Mouse (Mus musculus): ENCODE measurements around the gene Tbc1d24. TPM values are rescaled to one million over a fixed set of nuclear protein-coding genes. Genes with fewer than 3 reads are reported as not detected.

Gene Tbc1d24
- polyA plus RNA-seq, 1 experiment from 2014 or later = 7.0 TPM

DNA sequence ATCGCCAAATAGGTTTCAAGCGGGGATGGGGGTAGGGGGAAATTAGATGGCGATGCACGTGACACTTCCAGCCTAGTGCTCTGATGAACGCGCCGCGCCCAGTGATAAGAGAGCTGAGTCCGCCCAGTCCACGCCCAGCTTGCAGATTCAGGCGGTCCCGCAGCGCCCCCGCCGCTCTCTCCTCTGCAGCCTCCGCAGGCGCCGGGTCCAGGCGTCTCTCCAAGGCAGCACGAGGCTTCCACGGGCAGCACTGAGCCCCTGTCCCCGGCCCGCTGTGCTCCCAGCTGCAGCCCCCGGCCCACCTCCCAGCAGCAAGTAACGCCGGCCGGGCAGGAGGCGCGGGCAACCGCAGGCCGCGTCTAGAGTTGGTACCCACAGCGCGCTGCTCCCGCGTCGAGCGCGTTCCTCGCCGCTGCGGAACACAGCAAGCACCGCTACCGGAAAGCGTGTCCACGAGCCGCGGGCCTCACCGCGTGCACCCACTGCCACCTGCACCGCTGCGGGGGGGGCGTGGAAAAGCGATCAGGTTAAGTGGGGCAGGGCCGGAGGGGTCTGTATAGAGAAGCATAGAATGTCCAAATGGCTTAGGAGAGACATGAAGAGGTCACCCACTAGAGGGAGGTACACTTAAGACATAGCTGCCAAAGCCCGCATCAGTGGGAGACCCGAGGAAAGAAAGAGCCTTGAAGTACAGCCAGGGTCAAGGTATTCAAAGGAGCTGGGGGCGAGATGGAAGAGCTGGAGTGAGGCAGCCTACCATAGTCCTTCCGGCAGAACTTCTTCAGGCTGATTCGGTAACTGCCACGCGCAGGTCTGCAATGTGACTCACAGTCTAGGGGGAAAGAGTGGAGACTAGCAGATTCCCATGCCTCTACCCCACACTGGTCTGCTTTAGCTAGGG, 1.3 kb upstream of the Tbc1d24 start:
- peak; percentile 82 for DNase-seq
- TF ChIP-seq CTCF (IDR thresholded peaks at IDR 0.05; ENCODE audit: low read depth) = peak; percentile 21
- H3K4me2 ChIP-seq = peak overlapping the region; percentile 96
- no peaks in the 10 kb centered on the region for H3K9me3 ChIP-seq (ENCODE audit: low read depth, low read length)
- H3K27ac ChIP-seq (ENCODE audit: low read depth) = peak overlapping the region; percentile 38; the same call in 1 of the 2 replicates
- H3K4me3 ChIP-seq (ENCODE audit: low read depth, low read length) = peak overlapping the region; percentile 71
- peaks cover 54% of the 10 kb centered on the region for H3K4me1 ChIP-seq (ENCODE audit: insufficient read depth)
- peak overlapping the region; percentile 69 for H3K9ac ChIP-seq
- H3K27me3 ChIP-seq (ENCODE audit: insufficient read depth, low read length) = peaks cover 20% of the 10 kb centered on the region
- 4% methylated on average over 62 of the region's 62 CpGs for WGBS
- no peaks in the 10 kb centered on the region for H3K36me3 ChIP-seq (ENCODE audit: insufficient read depth)
- ATAC-seq (ENCODE audit: insufficient read depth) = peak; percentile 12; the same call in 1 of the 2 replicates

DNA sequence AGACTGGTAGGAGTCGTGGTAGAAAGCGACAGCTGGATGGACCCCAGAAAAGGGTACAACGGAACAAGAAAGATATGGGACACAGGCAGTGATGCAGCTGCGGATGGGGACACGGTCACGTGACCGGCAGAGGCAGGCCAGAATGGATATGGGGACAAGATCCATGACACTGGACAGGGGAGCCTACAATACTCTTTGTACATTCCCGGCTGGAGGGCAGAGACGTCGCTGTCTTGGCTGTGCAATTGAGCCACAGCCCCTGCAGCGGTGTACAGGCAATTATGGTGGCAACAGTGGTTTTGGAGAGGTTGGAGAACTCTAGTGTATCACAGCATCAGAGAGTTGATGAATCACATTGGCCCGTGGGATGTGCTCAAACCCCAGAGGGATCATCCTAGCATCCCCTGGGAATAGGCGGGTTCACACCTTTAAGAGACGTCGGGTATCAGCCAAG, 573 bp upstream of the Tbc1d24 start:
- H3K27ac ChIP-seq (ENCODE audit: low read depth) = peak overlapping the region; percentile 64
- ATAC-seq (ENCODE audit: insufficient read depth) (peak; percentile 3), DNase-seq (peak; percentile 68)
- no peak for TF ChIP-seq CTCF (IDR thresholded peaks at IDR 0.05; ENCODE audit: low read depth)
- H3K4me1 ChIP-seq (ENCODE audit: insufficient read depth) = peaks cover 48% of the 10 kb centered on the region
- H3K27me3 ChIP-seq (ENCODE audit: insufficient read depth, low read length) = peaks cover 20% of the 10 kb centered on the region
- no peaks in the 10 kb centered on the region for H3K9me3 ChIP-seq (ENCODE audit: low read depth, low read length)
- peak overlapping the region; percentile 45; the same call in 1 of the 2 replicates for H3K9ac ChIP-seq
- peak overlapping the region; percentile 96 for H3K4me2 ChIP-seq
- peak overlapping the region; percentile 71 for H3K4me3 ChIP-seq (ENCODE audit: low read depth, low read length)
- H3K36me3 ChIP-seq (ENCODE audit: insufficient read depth) = no peaks in the 10 kb centered on the region
- WGBS = 4% methylated on average over 15 of the region's 15 CpGs

DNA sequence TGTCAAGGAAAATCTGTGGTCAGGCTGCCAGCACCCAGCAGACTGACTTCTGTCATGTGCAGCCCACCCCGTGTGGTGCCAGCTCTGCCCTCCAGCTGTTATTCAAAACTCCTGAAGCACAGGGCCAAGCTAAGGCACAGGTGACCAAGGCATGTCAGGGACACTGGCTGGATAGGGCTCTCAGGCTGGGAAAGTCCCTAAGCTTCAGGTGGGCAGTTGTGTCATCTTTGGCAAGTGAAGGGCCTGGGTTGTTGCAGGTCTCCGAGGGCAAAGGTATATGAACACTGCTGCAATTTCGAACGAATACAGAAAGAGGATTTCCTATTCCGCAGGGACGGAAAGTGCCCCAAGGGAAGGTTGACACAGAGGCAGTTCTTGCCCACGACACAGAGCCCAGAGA, 516 bp downstream of the Tbc1d24 start:
- Histone ChIP-seq H3K9me3 (ENCODE audit: low read depth, low read length) (no peaks in the 10 kb centered on the region), H3K9ac (peak overlapping the region; percentile 72), H3K4me3 (ENCODE audit: low read depth, low read length) (peak overlapping the region; percentile 71), H3K27ac (ENCODE audit: low read depth) (0 out of 2 replicates have a peak overlapping the region, but pooled peaks have one; percentile 31), H3K36me3 (ENCODE audit: insufficient read depth) (no peaks in the 10 kb centered on the region), H3K27me3 (ENCODE audit: insufficient read depth, low read length) (peaks cover 20% of the 10 kb centered on the region), H3K4me2 (peak overlapping the region; percentile 96), H3K4me1 (ENCODE audit: insufficient read depth) (peaks cover 40% of the 10 kb centered on the region)
- peak; percentile 10 for DNase-seq
- WGBS = 6% methylated on average over 7 of the region's 7 CpGs
- ATAC-seq (ENCODE audit: insufficient read depth) = no peak
- no peak for TF ChIP-seq CTCF (IDR thresholded peaks at IDR 0.05; ENCODE audit: low read depth)

DNA sequence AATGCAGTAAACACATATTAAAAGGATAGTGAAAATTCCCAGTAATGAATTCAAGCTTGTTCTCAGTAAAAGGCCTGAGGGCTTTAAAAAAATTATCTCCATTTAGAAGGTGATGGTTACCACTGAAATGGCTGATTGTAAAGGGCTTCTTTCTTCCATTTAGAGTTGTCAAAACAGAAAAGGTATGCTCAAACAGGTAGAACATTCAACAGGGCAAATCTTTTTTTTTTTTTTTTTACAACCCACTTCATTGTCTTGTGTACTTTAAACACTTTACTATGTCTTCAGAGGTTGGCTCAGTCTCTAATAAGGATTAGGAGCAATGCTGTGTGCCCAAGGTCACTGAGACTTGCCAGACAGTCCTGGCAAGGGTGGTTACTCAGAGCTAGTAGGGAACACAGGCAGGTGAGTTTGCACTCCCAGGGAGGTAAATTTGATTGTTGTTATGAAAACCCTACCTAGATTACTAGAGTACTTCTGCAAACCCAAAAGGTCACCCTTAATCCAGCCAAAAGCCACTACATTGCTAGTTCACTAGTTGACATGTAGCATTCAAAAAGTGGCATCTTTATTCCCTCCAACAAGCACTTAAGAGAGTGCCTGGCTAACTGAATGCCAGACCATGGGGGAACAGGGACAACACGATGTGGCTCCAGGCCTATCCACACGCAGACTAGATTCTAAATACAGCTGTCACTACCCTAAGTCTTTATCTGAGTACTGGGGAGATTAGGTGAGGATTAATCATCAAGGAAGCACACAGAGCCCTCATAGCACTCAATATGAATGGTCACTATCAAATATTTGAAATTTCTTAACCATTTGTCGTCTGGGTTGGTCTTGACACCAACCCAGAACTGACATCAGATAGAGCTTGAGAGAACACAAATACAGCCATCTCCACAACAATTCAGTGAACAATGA, 1.5 kb downstream of the Tbc1d24 start:
- H3K4me3 ChIP-seq (ENCODE audit: low read depth, low read length) = peak overlapping the region; percentile 71
- H3K9ac ChIP-seq = no peak overlapping the region
- H3K4me2 ChIP-seq = peak overlapping the region; percentile 96
- no peaks in the 10 kb centered on the region for H3K36me3 ChIP-seq (ENCODE audit: insufficient read depth)
- peaks cover 35% of the 10 kb centered on the region for H3K4me1 ChIP-seq (ENCODE audit: insufficient read depth)
- peak overlapping the region; percentile 40; the same call in 1 of the 2 replicates for H3K27ac ChIP-seq (ENCODE audit: low read depth)
- TF ChIP-seq CTCF (IDR thresholded peaks at IDR 0.05; ENCODE audit: low read depth) = no peak
- peaks cover 18% of the 10 kb centered on the region for H3K27me3 ChIP-seq (ENCODE audit: insufficient read depth, low read length)
- 56% methylated on average over 3 of the region's 3 CpGs for WGBS
- no peak for DNase-seq
- ATAC-seq (ENCODE audit: insufficient read depth) = no peak
- H3K9me3 ChIP-seq (ENCODE audit: low read depth, low read length) = no peaks in the 10 kb centered on the region

DNA sequence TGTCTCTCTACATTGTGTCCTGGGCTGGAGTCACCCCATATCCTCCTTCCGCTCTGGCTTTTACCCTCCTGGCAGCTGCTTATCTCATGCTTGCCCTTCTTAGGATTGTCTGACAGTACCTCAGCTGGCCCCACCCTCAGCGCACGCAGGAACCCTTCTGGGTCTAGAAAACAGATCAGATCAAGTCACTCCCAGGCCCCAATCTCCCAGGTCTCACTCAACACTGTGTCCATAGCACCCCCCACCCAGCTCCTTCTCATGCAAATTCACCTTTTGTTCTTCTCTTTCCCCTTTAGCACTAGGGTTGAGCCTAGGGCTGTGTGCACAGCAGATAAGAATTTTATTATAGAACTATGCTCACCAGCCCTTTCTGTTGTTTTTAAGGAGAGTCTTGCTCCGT, 2.3 kb downstream of the Tbc1d24 start:
- TF ChIP-seq CTCF (IDR thresholded peaks at IDR 0.05; ENCODE audit: low read depth) = no peak
- 47% methylated on average over 4 of the region's 4 CpGs for WGBS
- Histone ChIP-seq H3K27me3 (ENCODE audit: insufficient read depth, low read length) (peaks cover 12% of the 10 kb centered on the region), H3K36me3 (ENCODE audit: insufficient read depth) (no peaks in the 10 kb centered on the region), H3K4me2 (no peak overlapping the region), H3K9ac (no peak overlapping the region), H3K4me3 (ENCODE audit: low read depth, low read length) (no peak overlapping the region; the same call in 1 of the 2 replicates), H3K9me3 (ENCODE audit: low read depth, low read length) (no peaks in the 10 kb centered on the region), H3K4me1 (ENCODE audit: insufficient read depth) (peaks cover 27% of the 10 kb centered on the region), H3K27ac (ENCODE audit: low read depth) (peak overlapping the region; percentile 40; the same call in 1 of the 2 replicates)
- DNase-seq (no peak), ATAC-seq (ENCODE audit: insufficient read depth) (no peak)

DNA sequence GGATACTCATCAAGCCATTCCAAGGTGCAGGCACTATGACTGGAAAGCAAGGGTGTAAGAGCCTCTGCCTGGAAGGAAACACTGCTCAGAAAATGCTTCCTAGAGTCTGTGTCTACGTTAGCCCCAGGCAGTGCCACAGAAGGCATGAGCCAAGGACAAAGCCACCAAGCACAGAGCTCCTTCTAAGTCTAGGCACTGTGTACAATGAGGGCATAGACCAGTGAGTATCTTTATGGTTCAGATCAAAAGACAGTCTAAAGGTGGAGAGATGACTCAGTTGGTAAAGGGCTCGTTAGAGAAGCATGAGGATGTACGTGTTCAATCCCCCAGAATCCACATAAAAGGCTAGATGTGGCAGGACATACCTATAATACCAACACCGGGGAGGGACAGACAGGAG, 4.3 kb downstream of the Tbc1d24 start:
- ATAC-seq (ENCODE audit: insufficient read depth) (no peak), DNase-seq (no peak)
- Histone ChIP-seq H3K36me3 (ENCODE audit: insufficient read depth) (no peaks in the 10 kb centered on the region), H3K27ac (ENCODE audit: low read depth) (no peak overlapping the region), H3K9ac (no peak overlapping the region), H3K27me3 (ENCODE audit: insufficient read depth, low read length) (no peaks in the 10 kb centered on the region), H3K4me1 (ENCODE audit: insufficient read depth) (peaks cover 11% of the 10 kb centered on the region), H3K4me2 (no peak overlapping the region), H3K9me3 (ENCODE audit: low read depth, low read length) (no peaks in the 10 kb centered on the region), H3K4me3 (ENCODE audit: low read depth, low read length) (no peak overlapping the region)
- TF ChIP-seq CTCF (IDR thresholded peaks at IDR 0.05; ENCODE audit: low read depth) = no peak
- 72% methylated on average over 4 of the region's 4 CpGs for WGBS

Measured in lung, embryonic 14.5 days (tissue).